Mouse (Mus musculus): Measurements from ENCODE around the gene Cavin2.

Gene Cavin2

GRCm38 (mm10) chr1:51348631-51349030, 59.7 kb downstream of the Cavin2 start:
- no peaks in the 10 kb centered on the region for H3K27me3 ChIP-seq (ENCODE audit: control insufficient read depth, insufficient read depth, low read length, poor library complexity, severe bottlenecking)
- no peak for DNase-seq (ENCODE audit: low read depth, low spot score)
- no peaks in the 10 kb centered on the region for H3K36me3 ChIP-seq (ENCODE audit: control insufficient read depth, insufficient read depth, low read length, poor library complexity, severe bottlenecking)

GRCm38 (mm10) chr1:51349291-51349967, 60.5 kb downstream of the Cavin2 start:
- H3K36me3 ChIP-seq (ENCODE audit: control insufficient read depth, insufficient read depth, low read length, poor library complexity, severe bottlenecking) = no peaks in the 10 kb centered on the region

More at GRCm38 (mm10) chr1:51349291-51349967, 60.5 kb downstream of the Cavin2 start:
- DNase-seq (ENCODE audit: low read depth, low spot score) = no peak
- H3K27me3 ChIP-seq (ENCODE audit: control insufficient read depth, insufficient read depth, low read length, poor library complexity, severe bottlenecking) = no peaks in the 10 kb centered on the region
